Mouse (Mus musculus) kidney, postnatal 0 days (tissue): ENCODE results near the gene Ankrd61. TPM values are rescaled to one million over a fixed set of nuclear protein-coding genes. Genes with fewer than 3 reads are reported as not detected.

Source experiments
- ATAC-seq: fragments of 200-750 bp; cut with Nextera tagmentation; replicated peaks from 2 replicates; pipeline ENCODE4 v1.8.0; 2017; ENCODE audit warnings: low read depth, moderate number of reproducible peaks, moderate TSS enrichment, moderate library complexity; ENCODE audit not compliant: low FRiP score
- DNase-seq: peaks from one replicate; pipeline ENCODE4 v3.0.0-alpha.2; 2016; ENCODE audit warnings: low spot score
- H3K27ac ChIP-seq: fragments of 300-500 bp; sonication (generic); 2 replicates; pipeline ENCODE4 v1.5.1; 2014; ENCODE audit warnings: mild to moderate bottlenecking
- H3K27me3 ChIP-seq: fragments of 300-500 bp; sonication (generic); 2 replicates; pipeline ENCODE4 v1.6.1; 2014; ENCODE audit warnings: low read length, mixed read lengths; ENCODE audit not compliant: insufficient read depth
- H3K36me3 ChIP-seq: fragments of 300-500 bp; sonication (generic); 2 replicates; pipeline ENCODE4 v1.6.1; 2014; ENCODE audit warnings: low read length, mixed read lengths; ENCODE audit not compliant: insufficient read depth
- H3K4me1 ChIP-seq: fragments of 300-500 bp; sonication (generic); replicated peaks from 2 replicates; pipeline ENCODE4 v1.6.1; 2014; ENCODE audit warnings: antibody characterized with exemption, low read length, mixed read lengths; ENCODE audit not compliant: insufficient read depth
- H3K4me2 ChIP-seq: fragments of 300-500 bp; sonication (generic); 2 replicates; pipeline ENCODE4 v1.6.1; 2014; ENCODE audit warnings: mild to moderate bottlenecking, low read length, moderate library complexity, mixed read lengths
- H3K4me3 ChIP-seq: fragments of 300-500 bp; sonication (generic); replicated peaks from 2 replicates; pipeline ENCODE4 v1.5.1; 2014; ENCODE audit warnings: low read depth, low read length
- H3K9ac ChIP-seq: fragments of 300-500 bp; sonication (generic); 2 replicates; pipeline ENCODE4 v1.6.1; 2014; ENCODE audit warnings: low read depth, low read length
- H3K9me3 ChIP-seq: fragments of 300-500 bp; sonication (generic); replicated peaks from 2 replicates; pipeline ENCODE4 v1.6.1; 2016; ENCODE audit warnings: low read length, inconsistent platforms, mixed read lengths
- CTCF ChIP-seq: IDR thresholded peaks from 2 replicates; pipeline ENCODE4 v1.5.1; 2016; ENCODE audit warnings: antibody characterized with exemption, low read depth, mild to moderate bottlenecking, moderate library complexity
- WGBS: fragments of 180-500 bp; shearing (Covaris S2); extraction: QIAGEN DNeasy Blood & Tissue Kit; methylation state at CpG from one replicate; pipeline ENCODE4 v1.1.7; 2014; 5-methylcytosine and 5-hydroxymethylcytosine counted together
- polyA plus RNA-seq: library from polyadenylated mRNA; unstranded; fragments of >200 nt; fragmentation: Nextera tagmentation; extraction: Ambion mirVana; gene quantifications from 2 replicates; pipeline ENCODE4 v1.2.1, GENCODE M21; 2015

Gene Ankrd61
- polyA plus RNA-seq, 1 experiment from 2014 or later: 0.22 TPM

- no peak overlapping the region for H3K4me2 ChIP-seq
- no peak for TF ChIP-seq CTCF
- H3K9ac ChIP-seq: no peak overlapping the region
- no peaks in the 10 kb centered on the region for H3K9me3 ChIP-seq
- H3K27me3 ChIP-seq: no peaks in the 10 kb centered on the region
- no peak overlapping the region for H3K4me3 ChIP-seq
- no peaks in the 10 kb centered on the region for H3K4me1 ChIP-seq
- H3K36me3 ChIP-seq: peaks cover 49% of the 10 kb centered on the region
- no peak overlapping the region for H3K27ac ChIP-seq
- no peak for ATAC-seq
- DNase-seq: no peak
- WGBS: 86% methylated on average over 4 of the region's 4 CpGs
Observed at GRCm38 (mm10) chr5:143903813-143904212, 6.3 kb upstream of the Ankrd61 start.

- H3K9me3 ChIP-seq: no peaks in the 10 kb centered on the region
- peaks cover 63% of the 10 kb centered on the region for H3K36me3 ChIP-seq
- no peak for DNase-seq
- no peak for ATAC-seq
- no peak overlapping the region for H3K4me2 ChIP-seq
- no peak for TF ChIP-seq CTCF
- no peak overlapping the region for H3K9ac ChIP-seq
- no peak overlapping the region for H3K4me3 ChIP-seq
- WGBS: 64% methylated on average over 3 of the region's 3 CpGs
- H3K27ac ChIP-seq: no peak overlapping the region; the same call in 1 of the 2 replicates
- no peaks in the 10 kb centered on the region for H3K4me1 ChIP-seq
- no peaks in the 10 kb centered on the region for H3K27me3 ChIP-seq
Observed at GRCm38 (mm10) chr5:143902111-143902510, 4.6 kb upstream of the Ankrd61 start.

GRCm38 (mm10) chr5:143893396-143893795 lies 4.1 kb downstream of the Ankrd61 start:
- DNase-seq (no peak), ATAC-seq (no peak)
- Histone ChIP-seq H3K4me3 (no peak overlapping the region), H3K4me1 (no peaks in the 10 kb centered on the region), H3K9ac (no peak overlapping the region), H3K27me3 (no peaks in the 10 kb centered on the region), H3K9me3 (no peaks in the 10 kb centered on the region), H3K36me3 (peaks cover 44% of the 10 kb centered on the region), H3K4me2 (no peak overlapping the region), H3K27ac (no peak overlapping the region)
- TF ChIP-seq CTCF: no peak
- 53% methylated on average over 5 of the region's 5 CpGs for WGBS

- Histone ChIP-seq H3K36me3 (peaks cover 40% of the 10 kb centered on the region), H3K4me1 (no peaks in the 10 kb centered on the region), H3K9me3 (no peaks in the 10 kb centered on the region), H3K9ac (no peak overlapping the region), H3K27ac (no peak overlapping the region), H3K4me3 (no peak overlapping the region), H3K27me3 (no peaks in the 10 kb centered on the region), H3K4me2 (no peak overlapping the region)
- DNase-seq (no peak), ATAC-seq (no peak)
- peak; percentile 48; the same call in 1 of the 2 replicates for TF ChIP-seq CTCF
- 76% methylated on average over 9 of the region's 9 CpGs for WGBS
Observed at GRCm38 (mm10) chr5:143892255-143892886, 5.1 kb downstream of the Ankrd61 start.

- no peak for ATAC-seq
- Histone ChIP-seq H3K4me3 (no peak overlapping the region), H3K27ac (no peak overlapping the region), H3K27me3 (no peaks in the 10 kb centered on the region), H3K4me2 (no peak overlapping the region), H3K9me3 (no peaks in the 10 kb centered on the region), H3K36me3 (peaks cover 51% of the 10 kb centered on the region), H3K9ac (no peak overlapping the region), H3K4me1 (no peaks in the 10 kb centered on the region)
- DNase-seq: no peak
- 73% methylated on average over 6 of the region's 6 CpGs for WGBS
- no peak for TF ChIP-seq CTCF
Observed at GRCm38 (mm10) chr5:143890741-143891140, 6.7 kb downstream of the Ankrd61 start.

- WGBS: 97% methylated on average over 3 of the region's 3 CpGs
- Histone ChIP-seq H3K4me2 (no peak overlapping the region), H3K36me3 (peaks cover 70% of the 10 kb centered on the region), H3K4me1 (no peaks in the 10 kb centered on the region), H3K4me3 (no peak overlapping the region), H3K9me3 (no peaks in the 10 kb centered on the region), H3K27ac (no peak overlapping the region), H3K27me3 (no peaks in the 10 kb centered on the region), H3K9ac (no peak overlapping the region)
- ATAC-seq: no peak
- no peak for DNase-seq
- no peak for TF ChIP-seq CTCF
Observed at GRCm38 (mm10) chr5:143885274-143885673, 12.2 kb downstream of the Ankrd61 start.

- no peaks in the 10 kb centered on the region for H3K4me1 ChIP-seq
- no peaks in the 10 kb centered on the region for H3K9me3 ChIP-seq
- no peak overlapping the region for H3K4me3 ChIP-seq
- DNase-seq: no peak
- no peak overlapping the region for H3K4me2 ChIP-seq
- no peak overlapping the region for H3K9ac ChIP-seq
- 74% methylated on average over 4 of the region's 4 CpGs for WGBS
- TF ChIP-seq CTCF: no peak
- H3K27ac ChIP-seq: no peak overlapping the region
- ATAC-seq: no peak; the same call in 1 of the 2 replicates
- peaks cover 27% of the 10 kb centered on the region for H3K36me3 ChIP-seq
- no peaks in the 10 kb centered on the region for H3K27me3 ChIP-seq
Observed at GRCm38 (mm10) chr5:143874571-143874970, 22.9 kb downstream of the Ankrd61 start.
